Mouse (Mus musculus) C2C12 (cell line): ENCODE measurements around the gene Ptprn2.

Experiments used
- CTCF ChIP-seq: IDR thresholded peaks from one replicate; pipeline ENCODE4 v1.5.1; 2011; ENCODE audit not compliant: control insufficient read depth, insufficient read depth, insufficient read length
- FOSL1 ChIP-seq: IDR thresholded peaks from one replicate; pipeline ENCODE4 v1.8.0; 2011; ENCODE audit warnings: mild to moderate bottlenecking, low read length; ENCODE audit not compliant: poor library complexity, insufficient read depth, severe bottlenecking
- MAX ChIP-seq: IDR thresholded peaks from one replicate; pipeline ENCODE4 v1.6.1; 2011; ENCODE audit warnings: mild to moderate bottlenecking, control low read depth

DNA sequence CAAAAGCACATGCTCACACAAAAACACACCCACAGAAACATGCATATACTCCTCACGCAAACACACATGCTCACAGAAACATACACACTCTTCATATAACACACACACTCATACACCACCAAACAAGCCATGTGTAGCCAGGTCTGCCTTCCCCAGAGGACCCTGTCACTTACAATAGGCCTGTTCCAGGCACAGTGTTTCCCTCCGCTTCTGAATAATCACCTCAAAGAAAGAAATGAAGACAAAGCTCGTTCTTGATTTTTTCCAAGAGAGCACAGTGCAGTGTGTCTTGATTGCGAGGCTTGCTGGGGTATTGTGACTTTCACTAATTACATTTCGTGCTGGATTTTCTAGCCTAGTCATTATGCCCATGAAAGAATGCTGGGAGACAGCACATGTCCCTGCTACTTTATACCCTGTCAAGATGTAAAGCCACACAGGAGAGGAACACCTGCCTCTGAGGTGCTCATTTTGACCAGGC is 820.1 kb downstream of the Ptprn2 start:
- no peak for TF ChIP-seq MAX
- no peak for TF ChIP-seq CTCF
- TF ChIP-seq FOSL1 = no peak
